Mouse (Mus musculus) ES-E14 (cell line): Measurements from ENCODE around the gene Lamb3. TPM values are rescaled to one million over a fixed set of nuclear protein-coding genes. Genes with fewer than 3 reads are reported as not detected.

ENCODE experiments used
- DNase-seq: peaks from one replicate; pipeline ENCODE4 v3.0.0-alpha.2; 2013; ENCODE audit warnings: low read depth, low spot score
- H3K27ac ChIP-seq: 2 replicates; pipeline ENCODE4 v1.5.1; 2012; ENCODE audit warnings: low read depth, mild to moderate bottlenecking, low read length, moderate library complexity, mixed read lengths; ENCODE audit not compliant: poor library complexity, insufficient read depth, severe bottlenecking
- H3K36me3 ChIP-seq: 2 replicates; pipeline ENCODE4 v1.6.1; 2012; ENCODE audit warnings: mild to moderate bottlenecking, low read length, moderate library complexity, mixed read lengths; ENCODE audit not compliant: control insufficient read depth, poor library complexity, insufficient read depth, severe bottlenecking
- H3K4me1 ChIP-seq, 2 experiments: fragments of 150-350 bp in 1 of 2; sonication (generic) in 1 of 2; 2 replicates each; pipeline ENCODE4 v1.6.1; 2012; ENCODE audit warnings: low read length in 2 of 2, mild to moderate bottlenecking in 1 of 2, mixed read lengths in 1 of 2; ENCODE audit not compliant: control insufficient read depth in 2 of 2, insufficient read depth in 2 of 2, poor library complexity in 1 of 2
- H3K4me3 ChIP-seq, 2 experiments: fragments of 150-350 bp in 1 of 2; sonication (generic) in 1 of 2; 2 replicates each; pipeline ENCODE4 v1.5.1; 2012; ENCODE audit warnings: low read length in 2 of 2, low read depth in 1 of 2, mild to moderate bottlenecking in 1 of 2, mixed read lengths in 1 of 2; ENCODE audit not compliant: insufficient read depth in 1 of 2, poor library complexity in 1 of 2, severe bottlenecking in 1 of 2
- H3K9ac ChIP-seq: 2 replicates; pipeline ENCODE4 v1.6.1; 2012; ENCODE audit warnings: low read depth, mild to moderate bottlenecking, low read length, mixed read lengths; ENCODE audit not compliant: poor library complexity, insufficient read depth, severe bottlenecking
- H3K9me3 ChIP-seq: fragments of 150-350 bp; sonication (generic); 2 replicates; pipeline ENCODE4 v1.6.1; 2012; ENCODE audit warnings: low read depth, mild to moderate bottlenecking, low read length; ENCODE audit not compliant: control insufficient read depth, insufficient read depth
- CHD2 ChIP-seq: IDR thresholded peaks from 2 replicates; pipeline ENCODE4 v1.6.1; 2014; ENCODE audit warnings: mild to moderate bottlenecking, low read depth, low read length, inconsistent platforms
- HCFC1 ChIP-seq: IDR thresholded peaks from 2 replicates; pipeline ENCODE4 v1.6.1; 2012; ENCODE audit warnings: low read length, inconsistent platforms, borderline replicate concordance; ENCODE audit not compliant: insufficient read depth
- MAFK ChIP-seq: IDR thresholded peaks from 2 replicates; pipeline ENCODE4 v1.6.1; 2014; ENCODE audit warnings: mild to moderate bottlenecking, low read depth, low read length, inconsistent platforms; ENCODE audit not compliant: insufficient read depth
- ZC3H11A ChIP-seq: IDR thresholded peaks from 2 replicates; pipeline ENCODE4 v1.6.1; 2012; ENCODE audit warnings: low read depth, mild to moderate bottlenecking, inconsistent platforms, low read length, borderline replicate concordance
- ZNF384 ChIP-seq: IDR thresholded peaks from 2 replicates; pipeline ENCODE4 v1.6.1; 2012; ENCODE audit warnings: low read depth, low read length, inconsistent platforms
- in situ Hi-C, 2 experiments: fragments of 600-800 bp; cut with MboI; formaldehyde crosslinking; loops; one replicate each; pipeline ENCODE4 v1.15.1; 2025; ENCODE audit warnings: low sequenced_read_pairs in 2 of 2, inconsistent platforms in 1 of 2; ENCODE audit not compliant: unreplicated experiment in 2 of 2
- total RNA-seq: library from RNA; depleted of rRNA; stranded (reverse); fragments of 300-350 nt; gene quantifications from 2 replicates; pipeline ENCODE4 v1.2.3, GENCODE M21; 2012

The Lamb3 gene
- total RNA-seq, 1 experiment, result 2.9 TPM

DNA sequence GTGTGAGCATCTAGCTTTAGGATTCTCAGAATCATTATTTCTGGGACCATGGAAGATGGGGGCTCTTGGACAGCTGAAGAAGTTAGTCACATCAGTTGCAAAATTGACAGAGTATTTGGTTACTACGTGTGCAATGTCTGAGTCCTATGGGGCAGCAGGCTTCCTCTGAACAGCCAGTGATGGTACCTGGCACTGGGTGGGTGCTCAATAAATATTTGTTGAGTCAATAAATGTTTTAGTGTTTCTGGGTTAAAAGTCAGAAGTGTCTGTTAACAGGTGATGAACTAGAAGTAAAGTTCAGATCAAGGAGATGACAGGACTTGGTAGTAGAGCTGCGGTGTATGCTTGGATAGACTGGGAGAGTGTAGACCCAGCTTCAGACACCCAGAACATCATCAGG, 80.1 kb downstream of the Lamb3 start:
- Histone ChIP-seq H3K4me3 (no peak overlapping the region), H3K36me3 (no peaks in the 10 kb centered on the region), H3K27ac (no peak overlapping the region), H3K9me3 (no peaks in the 10 kb centered on the region), H3K9ac (no peak overlapping the region), H3K4me1 (no peaks in the 10 kb centered on the region)
- in situ Hi-C loops, result no loop called here
- TF ChIP-seq CHD2, result no peak
- TF ChIP-seq ZNF384, result no peak
- TF ChIP-seq HCFC1, result no peak
- TF ChIP-seq ZC3H11A, result no peak
- no peak for TF ChIP-seq MAFK
- no peak for DNase-seq

DNA sequence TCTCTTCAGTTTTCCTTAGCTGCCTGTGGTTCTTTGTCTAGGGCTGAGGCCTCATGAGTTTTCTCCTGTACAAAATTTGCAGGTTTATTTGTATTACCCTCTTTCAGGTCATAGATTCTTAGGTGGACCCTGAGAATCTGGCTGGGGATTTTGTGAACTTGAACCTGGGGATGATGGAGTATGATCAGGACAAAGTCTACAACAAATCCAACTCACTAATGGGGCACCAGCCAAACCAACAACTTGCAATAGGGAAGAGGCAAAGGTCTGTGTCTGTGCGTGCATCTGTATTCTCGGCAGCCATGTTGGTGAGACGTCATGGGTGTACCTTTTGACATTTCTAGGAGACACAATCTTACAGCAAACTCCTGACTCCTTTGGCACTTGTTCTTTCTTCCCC, 81.6 kb downstream of the Lamb3 start:
- H3K4me3 ChIP-seq, result no peak overlapping the region
- in situ Hi-C loops, result no loop called here
- H3K9ac ChIP-seq, result no peak overlapping the region
- no peaks in the 10 kb centered on the region for H3K36me3 ChIP-seq
- TF ChIP-seq HCFC1, result no peak
- TF ChIP-seq ZC3H11A, result no peak
- DNase-seq, result no peak
- no peak overlapping the region for H3K27ac ChIP-seq
- no peaks in the 10 kb centered on the region for H3K4me1 ChIP-seq
- no peaks in the 10 kb centered on the region for H3K9me3 ChIP-seq

DNA sequence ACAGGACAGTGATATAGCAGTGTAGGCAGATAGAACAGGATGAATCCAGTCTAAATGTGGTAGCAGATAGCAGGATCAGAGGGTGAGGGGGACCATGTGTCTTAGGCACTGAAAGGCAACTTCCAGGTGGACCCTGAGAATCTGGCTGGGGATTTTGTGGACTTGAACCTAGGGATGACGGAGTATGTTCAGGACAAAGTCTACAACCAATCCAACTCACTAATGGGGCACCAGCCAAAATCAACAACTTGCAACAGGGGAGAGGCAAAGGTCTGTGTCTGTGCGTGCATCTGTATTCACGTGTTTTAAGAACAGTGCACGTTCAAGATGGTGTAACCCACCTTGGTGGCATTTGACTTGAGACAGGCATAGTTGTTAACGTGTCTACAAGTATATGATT, 82.4 kb downstream of the Lamb3 start:
- H3K4me3 ChIP-seq, result no peak overlapping the region
- in situ Hi-C loops, result no loop called here
- TF ChIP-seq ZNF384 (no peak), ZC3H11A (no peak), CHD2 (no peak), HCFC1 (no peak), MAFK (no peak)
- H3K9ac ChIP-seq, result no peak overlapping the region
- H3K27ac ChIP-seq, result no peak overlapping the region
- H3K4me1 ChIP-seq, result no peaks in the 10 kb centered on the region
- no peaks in the 10 kb centered on the region for H3K36me3 ChIP-seq
- no peaks in the 10 kb centered on the region for H3K9me3 ChIP-seq
- DNase-seq, result no peak

DNA sequence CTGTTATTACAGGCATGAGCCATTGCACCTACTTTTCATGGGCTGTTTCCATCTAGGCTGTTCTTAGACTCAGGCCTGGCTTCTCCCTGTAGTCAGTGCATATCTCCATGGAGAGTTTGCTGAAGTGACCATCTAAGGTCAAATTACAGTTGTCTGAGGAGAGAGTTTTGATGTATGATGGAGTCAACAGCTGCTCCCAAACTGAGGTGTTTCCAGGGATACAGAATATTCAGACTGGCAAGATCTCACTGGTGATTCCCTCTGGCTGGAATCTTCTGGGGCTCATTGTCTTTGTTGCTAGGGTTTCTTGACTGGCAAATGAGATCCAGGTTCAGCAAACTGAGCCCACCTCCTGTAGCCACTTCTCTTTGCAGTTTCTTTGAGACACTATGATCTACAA, 83.2 kb downstream of the Lamb3 start:
- in situ Hi-C loops, result no loop called here
- no peak for DNase-seq
- TF ChIP-seq MAFK, result no peak
- no peak for TF ChIP-seq HCFC1
- TF ChIP-seq CHD2, result no peak
- no peak for TF ChIP-seq ZC3H11A
- no peak for TF ChIP-seq ZNF384
- Histone ChIP-seq H3K9ac (no peak overlapping the region), H3K4me1 (no peaks in the 10 kb centered on the region), H3K27ac (no peak overlapping the region), H3K4me3 (no peak overlapping the region), H3K9me3 (no peaks in the 10 kb centered on the region), H3K36me3 (no peaks in the 10 kb centered on the region)

DNA sequence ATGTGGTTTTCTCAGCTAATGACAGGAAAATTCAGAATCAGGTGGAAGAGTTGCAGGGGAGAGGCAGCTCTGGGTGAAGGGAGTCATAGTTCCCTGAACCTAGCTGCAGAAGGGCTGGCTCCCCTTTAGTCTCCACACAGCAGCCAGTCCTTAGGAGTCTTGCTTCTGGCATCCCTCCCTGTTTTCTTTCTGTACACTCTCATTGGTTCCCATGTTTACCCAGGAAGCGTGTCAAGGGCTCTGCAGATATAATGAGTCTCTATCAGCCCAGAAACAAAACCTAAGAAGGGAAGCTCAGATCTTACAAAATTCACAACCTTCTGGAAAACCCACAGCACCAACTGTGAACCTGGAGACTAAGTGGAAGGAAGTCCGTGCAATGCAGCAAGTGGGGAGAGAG, 85.5 kb downstream of the Lamb3 start:
- no peak for DNase-seq
- no peak overlapping the region for H3K27ac ChIP-seq
- H3K36me3 ChIP-seq, result no peaks in the 10 kb centered on the region
- no peaks in the 10 kb centered on the region for H3K4me1 ChIP-seq
- no peak for TF ChIP-seq ZC3H11A
- H3K4me3 ChIP-seq, result no peak overlapping the region
- no peak overlapping the region for H3K9ac ChIP-seq
- H3K9me3 ChIP-seq, result no peaks in the 10 kb centered on the region
- in situ Hi-C loops, result no loop called here
